Mouse (Mus musculus) bone marrow, adult 2 months (tissue): ENCODE results near the gene Gpr108. TPM values are rescaled to one million over a fixed set of nuclear protein-coding genes. Genes with fewer than 3 reads are reported as not detected.

Experiments used
- H3K27ac ChIP-seq: fragments of 200-500 bp; 2 replicates; pipeline ENCODE4 v1.5.1; 2012; ENCODE audit warnings: low read depth, mild to moderate bottlenecking, control low read depth, inconsistent platforms, low read length; ENCODE audit not compliant: control insufficient read depth, poor library complexity, insufficient read depth
- H3K4me1 ChIP-seq: fragments of 200-500 bp; 2 replicates; pipeline ENCODE4 v1.6.1; 2011; ENCODE audit warnings: low read length; ENCODE audit not compliant: control insufficient read depth, insufficient read depth
- H3K4me3 ChIP-seq: fragments of 200-500 bp; replicated peaks from 2 replicates; pipeline ENCODE3; 2011; ENCODE audit warnings: mild to moderate bottlenecking, low read depth, low read length, control low read depth; ENCODE audit not compliant: control insufficient read depth
- CTCF ChIP-seq: fragments of 200-500 bp; IDR thresholded peaks from 2 replicates; pipeline ENCODE4 v1.5.1; 2011; ENCODE audit warnings: low read length, control low read depth; ENCODE audit not compliant: control insufficient read depth, insufficient read depth
- POLR2A ChIP-seq: fragments of 200-500 bp; IDR thresholded peaks from 2 replicates; pipeline ENCODE4 v1.6.1; 2011; ENCODE audit warnings: low read depth, mild to moderate bottlenecking, control low read depth, low read length, borderline replicate concordance; ENCODE audit not compliant: control insufficient read depth
- WGBS: fragments of 180-500 bp; shearing (Covaris S2); methylation state at CpG from one replicate; pipeline ENCODE4 v1.1.7; 2018; 5-methylcytosine and 5-hydroxymethylcytosine counted together
- polyA plus RNA-seq: library from polyadenylated mRNA; stranded (reverse); fragments of >200 nt; gene quantifications from 2 replicates; pipeline ENCODE4 v1.2.4, GENCODE M21; 2011; ENCODE audit warnings: low replicate concordance; ENCODE audit not compliant: missing spikeins, insufficient read depth, insufficient read length

Gpr108 gene
- polyA plus RNA-seq, 1 experiment: 37.5 TPM

GRCm38 (mm10) chr17:57223313-57223712, 24.9 kb downstream of the Gpr108 start:
- H3K4me1 ChIP-seq: peaks cover 1% of the 10 kb centered on the region; the same call in 1 of the 2 replicates

GRCm38 (mm10) chr17:57221911-57222310, 26.3 kb downstream of the Gpr108 start:
- Histone ChIP-seq H3K4me1 (peaks cover 1% of the 10 kb centered on the region; the same call in 1 of the 2 replicates), H3K4me3 (no peak overlapping the region), H3K27ac (no peak overlapping the region)
- WGBS: 54% methylated on average over 4 of the region's 4 CpGs
- TF ChIP-seq CTCF (no peak), POLR2A (no peak)

More at GRCm38 (mm10) chr17:57223313-57223712, 24.9 kb downstream of the Gpr108 start:
- TF ChIP-seq CTCF (no peak), POLR2A (no peak)
- Histone ChIP-seq H3K27ac (no peak overlapping the region), H3K4me3 (no peak overlapping the region)
- 44% methylated on average over 9 of the region's 9 CpGs for WGBS

GRCm38 (mm10) chr17:57219884-57220207, 28.4 kb downstream of the Gpr108 start:
- Histone ChIP-seq H3K4me3 (no peak overlapping the region), H3K4me1 (no peaks in the 10 kb centered on the region), H3K27ac (no peak overlapping the region)
- TF ChIP-seq POLR2A: no peak
- TF ChIP-seq CTCF: peak; percentile 57
- WGBS: 18% methylated on average over 3 of the region's 3 CpGs

GRCm38 (mm10) chr17:57219167-57219883, 28.9 kb downstream of the Gpr108 start:
- Histone ChIP-seq H3K4me1 (no peaks in the 10 kb centered on the region), H3K27ac (no peak overlapping the region), H3K4me3 (no peak overlapping the region)
- 29% methylated on average over 11 of the region's 11 CpGs for WGBS
- peak; percentile 77 for TF ChIP-seq CTCF
- no peak for TF ChIP-seq POLR2A

- 77% methylated on average over 12 of the region's 12 CpGs for WGBS
- Histone ChIP-seq H3K4me3 (no peak overlapping the region), H3K4me1 (no peaks in the 10 kb centered on the region), H3K27ac (no peak overlapping the region)
- TF ChIP-seq POLR2A (no peak), CTCF (no peak)
Measured at GRCm38 (mm10) chr17:57218335-57218900, 29.8 kb downstream of the Gpr108 start.

GRCm38 (mm10) chr17:57214676-57215387, 33.4 kb downstream of the Gpr108 start:
- no peak overlapping the region for H3K4me3 ChIP-seq
- TF ChIP-seq POLR2A: no peak
- TF ChIP-seq CTCF: no peak
- no peaks in the 10 kb centered on the region for H3K4me1 ChIP-seq
- 56% methylated on average over 13 of the region's 13 CpGs for WGBS
- H3K27ac ChIP-seq: no peak overlapping the region

GRCm38 (mm10) chr17:57211501-57211900, 36.7 kb downstream of the Gpr108 start:
- Histone ChIP-seq H3K27ac (no peak overlapping the region), H3K4me1 (no peaks in the 10 kb centered on the region), H3K4me3 (no peak overlapping the region)
- TF ChIP-seq CTCF: no peak
- no peak for TF ChIP-seq POLR2A
- WGBS: 81% methylated on average over 9 of the region's 9 CpGs

GRCm38 (mm10) chr17:57209330-57209729, 38.9 kb downstream of the Gpr108 start:
- no peak overlapping the region for H3K27ac ChIP-seq
- WGBS: 10% methylated on average over 4 of the region's 4 CpGs
- no peaks in the 10 kb centered on the region; the same call in 1 of the 2 replicates for H3K4me1 ChIP-seq
- no peak for TF ChIP-seq POLR2A
- TF ChIP-seq CTCF: peak; percentile 50
- H3K4me3 ChIP-seq: no peak overlapping the region

GRCm38 (mm10) chr17:57207938-57208337, 40.3 kb downstream of the Gpr108 start:
- no peak overlapping the region for H3K27ac ChIP-seq

More at GRCm38 (mm10) chr17:57207938-57208337, 40.3 kb downstream of the Gpr108 start:
- WGBS: 79% methylated on average over 3 of the region's 3 CpGs
- Histone ChIP-seq H3K4me1 (no peaks in the 10 kb centered on the region; the same call in 1 of the 2 replicates), H3K4me3 (no peak overlapping the region)
- no peak for TF ChIP-seq POLR2A
- TF ChIP-seq CTCF: no peak
